Mouse (Mus musculus): ENCODE results near the gene Gja5. TPM values are rescaled to one million over a fixed set of nuclear protein-coding genes. Genes with fewer than 3 reads are reported as not detected.
"Not testable (repeated sequence)": the region's sequence is repeated elsewhere in the genome, so short reads cannot be mapped to it uniquely, and the experiment has no call there.

Gja5 gene
- polyA plus RNA-seq, 1 experiment from 2014 or later = 27.7 TPM

DNA sequence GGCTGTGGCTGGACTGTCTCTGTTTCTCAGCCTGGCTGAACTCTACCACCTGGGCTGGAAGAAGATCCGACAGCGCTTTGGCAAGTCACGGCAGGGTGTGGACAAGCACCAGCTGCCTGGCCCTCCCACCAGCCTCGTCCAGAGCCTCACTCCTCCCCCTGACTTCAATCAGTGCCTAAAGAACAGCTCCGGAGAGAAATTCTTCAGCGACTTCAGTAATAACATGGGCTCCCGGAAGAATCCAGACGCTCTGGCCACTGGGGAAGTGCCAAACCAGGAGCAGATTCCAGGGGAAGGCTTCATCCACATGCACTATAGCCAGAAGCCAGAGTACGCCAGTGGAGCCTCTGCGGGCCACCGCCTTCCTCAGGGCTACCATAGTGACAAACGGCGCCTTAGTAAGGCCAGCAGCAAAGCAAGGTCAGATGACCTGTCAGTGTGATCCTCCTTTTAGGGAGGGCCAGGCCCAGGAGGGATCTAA lies 146.8 kb downstream of the Gja5 start:
- Histone ChIP-seq H3K27me3 (no peaks in the 10 kb centered on the region), H3K27ac (no peak overlapping the region), H3K4me2 (replicated peaks) (0 out of 2 replicates have a peak overlapping the region, but pooled peaks have one; percentile 31), H3K36me3 (no peaks in the 10 kb centered on the region), H3K4me3 (no peak overlapping the region), H3K9me3 (no peaks in the 10 kb centered on the region), H3K9ac (no peak overlapping the region), H3K4me1 (peaks cover 26% of the 10 kb centered on the region)
- WGBS = 24% methylated on average over 13 of the region's 13 CpGs
- 0 out of 2 replicates have a peak, but pooled peaks have one; percentile 19 for ATAC-seq (ENCODE audit: low FRiP score, low read depth)

DNA sequence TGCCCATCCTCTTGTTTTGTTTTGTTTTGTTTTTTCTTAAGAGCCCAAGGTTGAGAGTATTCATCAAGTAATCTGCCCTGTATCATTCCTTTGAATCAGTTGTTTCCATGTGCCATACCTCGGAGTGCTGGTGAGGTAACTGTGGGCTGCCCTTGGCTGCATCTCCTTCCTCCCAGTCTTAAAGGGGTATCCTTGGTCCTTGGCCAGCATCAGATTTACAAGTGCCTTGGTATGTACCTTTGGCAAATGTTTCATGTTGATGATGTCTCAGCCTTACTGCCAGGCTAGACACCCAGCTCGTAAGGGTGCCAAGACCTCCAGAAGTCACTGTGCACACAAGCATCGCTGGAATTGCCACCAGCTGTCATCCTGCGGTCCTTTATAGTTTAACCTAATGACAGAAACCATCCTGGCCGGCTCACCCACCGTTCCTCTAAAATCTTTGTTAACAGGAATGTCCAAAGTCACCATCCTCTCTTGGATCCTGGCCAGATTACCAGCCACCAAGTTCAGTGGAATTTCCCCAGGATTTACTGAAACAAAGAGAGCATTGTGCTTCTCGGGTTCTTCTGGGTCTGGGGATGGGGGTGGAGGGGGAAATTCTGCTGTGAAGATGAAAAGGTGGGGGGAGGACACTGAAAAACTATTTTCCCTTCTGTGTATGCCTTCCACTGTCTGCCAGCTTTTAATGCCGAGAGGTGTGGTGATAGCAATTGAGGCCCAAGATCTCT lies 147.7 kb downstream of the Gja5 start:
- 0 out of 2 replicates have a peak overlapping the region, but pooled peaks have one; percentile 7 for H3K4me2 ChIP-seq (replicated peaks)
- no peaks in the 10 kb centered on the region for H3K27me3 ChIP-seq
- no peaks in the 10 kb centered on the region for H3K9me3 ChIP-seq
- H3K27ac ChIP-seq = no peak overlapping the region
- no peaks in the 10 kb centered on the region for H3K36me3 ChIP-seq
- H3K4me3 ChIP-seq = no peak overlapping the region
- 52% methylated on average over 8 of the region's 8 CpGs for WGBS
- ATAC-seq (ENCODE audit: low FRiP score, low read depth) = no peak; the same call in 1 of the 2 replicates
- H3K4me1 ChIP-seq = peaks cover 26% of the 10 kb centered on the region
- no peak overlapping the region for H3K9ac ChIP-seq

DNA sequence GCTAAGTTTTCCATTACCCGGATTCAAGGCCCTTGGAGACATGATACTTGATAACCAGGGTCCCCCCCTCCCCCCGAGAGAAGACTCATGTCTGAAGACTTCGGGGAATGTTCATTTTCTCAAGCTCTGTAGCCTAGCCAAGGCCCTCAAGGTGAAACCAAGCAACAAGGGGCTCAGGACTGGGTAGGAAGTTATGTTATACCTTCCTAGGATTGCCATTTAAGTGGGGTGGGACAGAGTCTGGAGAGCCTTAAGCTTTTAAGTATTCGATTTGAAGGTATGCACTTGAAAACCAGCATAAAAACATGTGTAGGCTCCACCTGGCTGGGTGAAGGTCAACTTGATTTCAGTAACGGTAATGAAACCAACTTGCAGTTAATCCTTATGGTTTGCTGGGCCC lies 154.2 kb downstream of the Gja5 start:
- Histone ChIP-seq H3K9me3 (no peaks in the 10 kb centered on the region), H3K27ac (no peak overlapping the region), H3K9ac (no peak overlapping the region), H3K36me3 (no peaks in the 10 kb centered on the region), H3K27me3 (no peaks in the 10 kb centered on the region; the same call in 1 of the 2 replicates), H3K4me1 (peaks cover 8% of the 10 kb centered on the region; the same call in 1 of the 2 replicates), H3K4me2 (replicated peaks) (no peak overlapping the region), H3K4me3 (no peak overlapping the region)
- no peak for ATAC-seq (ENCODE audit: low FRiP score, low read depth)
- WGBS = 78% methylated on average over 5 of the region's 5 CpGs

DNA sequence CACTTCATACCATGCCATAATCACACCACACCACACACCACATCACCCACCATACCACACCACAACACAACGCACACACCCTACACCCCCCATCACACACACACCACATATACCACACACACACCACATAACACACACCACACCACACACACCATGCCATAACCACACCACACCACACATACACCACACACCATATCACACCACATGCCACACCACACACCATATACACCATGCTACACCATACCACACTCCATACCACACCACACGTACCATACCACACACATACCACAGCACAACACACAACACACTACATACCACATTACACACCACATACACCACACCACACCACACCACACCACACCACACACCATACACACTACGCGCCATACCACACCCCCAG lies 155.6 kb downstream of the Gja5 start:
- WGBS = 95% methylated on average over 4 of the region's 4 CpGs
- peaks cover 8% of the 10 kb centered on the region; the same call in 1 of the 2 replicates for H3K4me1 ChIP-seq
- no peaks in the 10 kb centered on the region for H3K36me3 ChIP-seq
- H3K4me3 ChIP-seq = no peak overlapping the region
- H3K4me2 ChIP-seq (replicated peaks) = no peak overlapping the region
- H3K9me3 ChIP-seq = no peaks in the 10 kb centered on the region
- 0 out of 2 replicates have a peak, but pooled peaks have one; percentile 24 for ATAC-seq (ENCODE audit: low FRiP score, low read depth)
- no peak overlapping the region for H3K27ac ChIP-seq
- H3K9ac ChIP-seq = no peak overlapping the region
- H3K27me3 ChIP-seq = no peaks in the 10 kb centered on the region; the same call in 1 of the 2 replicates

DNA sequence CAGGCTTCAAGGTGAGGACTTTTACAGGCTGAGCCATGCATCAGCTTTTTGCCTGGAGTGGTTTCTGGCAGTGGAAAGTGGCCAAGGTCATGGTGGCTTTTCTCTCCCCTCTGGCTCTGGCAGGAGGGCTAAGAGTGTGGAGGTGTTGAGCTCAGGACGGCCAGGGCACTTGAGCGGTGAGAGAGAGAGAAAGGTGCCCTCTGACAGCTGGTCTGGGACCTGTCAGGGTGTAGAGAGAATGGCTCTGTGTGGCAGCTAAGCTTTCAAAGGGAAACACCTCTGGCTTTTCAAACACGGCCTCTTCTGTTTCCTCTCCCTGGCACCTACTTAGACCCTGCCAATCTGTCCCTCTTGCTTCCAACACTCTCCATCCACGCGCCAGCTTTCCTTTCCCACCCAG lies 158.3 kb downstream of the Gja5 start:
- H3K4me2 ChIP-seq (replicated peaks) = no peak overlapping the region
- no peaks in the 10 kb centered on the region; the same call in 1 of the 2 replicates for H3K27me3 ChIP-seq
- ATAC-seq (ENCODE audit: low FRiP score, low read depth) = 0 out of 2 replicates have a peak, but pooled peaks have one; percentile 15
- no peaks in the 10 kb centered on the region for H3K9me3 ChIP-seq
- no peak overlapping the region for H3K4me3 ChIP-seq
- no peak overlapping the region for H3K9ac ChIP-seq
- 39% methylated on average over 5 of the region's 5 CpGs for WGBS
- H3K36me3 ChIP-seq = no peaks in the 10 kb centered on the region
- H3K4me1 ChIP-seq = peaks cover 8% of the 10 kb centered on the region; the same call in 1 of the 2 replicates
- no peak overlapping the region for H3K27ac ChIP-seq

DNA sequence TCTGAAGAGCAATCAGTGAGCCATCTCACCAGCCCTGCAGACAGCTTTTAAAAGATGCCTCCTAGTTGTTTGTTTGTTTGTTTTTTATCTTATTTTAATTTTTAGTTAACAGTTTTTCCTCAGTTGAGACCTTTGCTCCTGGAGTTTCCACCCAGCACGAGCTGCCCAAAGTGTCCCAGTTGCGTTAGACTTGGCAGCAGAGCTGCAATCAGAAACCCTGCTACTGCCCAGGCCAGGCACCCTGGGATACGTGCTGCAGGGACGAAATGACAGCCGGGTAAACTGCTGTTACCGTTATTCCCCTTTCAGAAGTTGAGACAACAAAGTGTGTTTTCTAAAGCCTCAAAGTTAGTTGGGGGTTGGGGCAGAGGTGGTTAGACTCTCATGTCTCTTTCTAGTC lies 159.6 kb downstream of the Gja5 start:
- WGBS = 46% methylated on average over 6 of the region's 6 CpGs
- no peaks in the 10 kb centered on the region for H3K27me3 ChIP-seq
- no peak for ATAC-seq (ENCODE audit: low FRiP score, low read depth)
- no peak overlapping the region for H3K4me2 ChIP-seq (replicated peaks)
- peaks cover 8% of the 10 kb centered on the region; the same call in 1 of the 2 replicates for H3K4me1 ChIP-seq
- no peak overlapping the region for H3K9ac ChIP-seq
- no peak overlapping the region for H3K27ac ChIP-seq
- H3K4me3 ChIP-seq = no peak overlapping the region
- no peaks in the 10 kb centered on the region for H3K36me3 ChIP-seq
- H3K9me3 ChIP-seq = no peaks in the 10 kb centered on the region

DNA sequence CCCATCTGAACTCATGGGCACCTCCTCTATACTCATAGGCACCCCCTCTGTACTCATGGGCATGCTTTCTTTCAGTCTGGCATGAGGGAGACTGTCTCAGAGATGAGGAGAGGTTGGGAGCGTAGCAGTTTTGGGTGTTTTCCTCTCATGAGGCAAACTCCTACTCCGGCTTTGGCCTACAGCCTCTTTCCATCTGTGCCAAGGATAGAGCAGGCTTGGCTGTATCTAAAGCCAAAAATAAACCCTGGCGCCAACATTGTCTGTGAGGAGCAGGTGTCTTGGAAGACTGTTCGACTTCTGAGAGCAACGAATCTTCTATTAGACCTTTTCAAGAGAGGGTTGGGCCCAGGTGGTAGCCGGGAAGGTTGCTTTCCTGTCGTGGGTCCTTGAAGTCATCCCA lies 165.1 kb downstream of the Gja5 start:
- not testable (repeated sequence) for H3K27me3 ChIP-seq; ATAC-seq (ENCODE audit: low FRiP score, low read depth); H3K9ac ChIP-seq; H3K4me1 ChIP-seq; H3K4me2 ChIP-seq (replicated peaks); H3K27ac ChIP-seq; H3K9me3 ChIP-seq; H3K4me3 ChIP-seq; H3K36me3 ChIP-seq
- 93% methylated on average over 7 of the region's 7 CpGs for WGBS

DNA sequence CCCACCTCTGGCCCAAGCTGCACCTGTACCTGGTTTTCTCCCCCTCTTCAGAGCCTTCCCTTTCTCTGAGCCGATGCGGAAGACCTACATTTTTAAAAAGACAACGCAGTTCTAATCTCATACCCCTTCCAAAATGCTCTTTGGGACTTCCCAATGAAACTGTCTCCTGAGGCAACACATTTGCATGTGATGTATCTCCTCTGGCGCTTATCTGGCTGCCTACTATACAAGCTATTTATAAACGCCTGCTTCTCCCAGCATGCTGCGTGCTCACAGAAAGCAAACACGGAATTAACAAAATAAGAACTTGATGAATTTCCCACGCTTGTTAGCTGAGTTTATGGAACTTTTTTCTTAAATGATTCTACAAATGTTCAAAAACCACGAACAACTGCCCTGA lies 167.4 kb downstream of the Gja5 start:
- H3K9ac ChIP-seq; H3K4me3 ChIP-seq; H3K4me1 ChIP-seq; ATAC-seq (ENCODE audit: low FRiP score, low read depth); H3K36me3 ChIP-seq; H3K27ac ChIP-seq; H3K9me3 ChIP-seq; H3K4me2 ChIP-seq (replicated peaks); H3K27me3 ChIP-seq: not testable (repeated sequence)
- WGBS = 78% methylated on average over 9 of the region's 9 CpGs

DNA sequence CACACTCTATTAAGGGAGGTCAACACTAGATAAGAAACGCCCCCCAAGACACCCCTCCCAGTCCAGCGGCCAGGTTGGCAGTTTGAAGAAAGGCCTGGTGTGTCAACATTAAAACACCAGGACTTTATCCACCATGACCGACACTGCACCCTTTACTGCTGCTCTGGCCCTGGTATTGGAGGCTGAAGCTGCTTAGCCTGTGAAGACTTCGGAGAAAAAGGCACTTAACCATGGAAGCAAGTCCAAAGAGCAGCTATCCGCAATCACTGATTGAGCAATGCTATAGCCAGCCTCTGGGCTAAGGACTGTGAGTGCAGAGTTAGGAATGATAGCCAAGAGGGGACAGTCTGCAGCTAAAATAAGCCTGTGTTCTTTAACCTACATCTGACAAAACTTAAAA lies 167.9 kb downstream of the Gja5 start:
- not testable (repeated sequence) for H3K9me3 ChIP-seq; H3K4me3 ChIP-seq; H3K27ac ChIP-seq; H3K4me2 ChIP-seq (replicated peaks); H3K4me1 ChIP-seq; H3K27me3 ChIP-seq; H3K9ac ChIP-seq; ATAC-seq (ENCODE audit: low FRiP score, low read depth); H3K36me3 ChIP-seq
- WGBS = 69% methylated on average over 5 of the region's 5 CpGs

DNA sequence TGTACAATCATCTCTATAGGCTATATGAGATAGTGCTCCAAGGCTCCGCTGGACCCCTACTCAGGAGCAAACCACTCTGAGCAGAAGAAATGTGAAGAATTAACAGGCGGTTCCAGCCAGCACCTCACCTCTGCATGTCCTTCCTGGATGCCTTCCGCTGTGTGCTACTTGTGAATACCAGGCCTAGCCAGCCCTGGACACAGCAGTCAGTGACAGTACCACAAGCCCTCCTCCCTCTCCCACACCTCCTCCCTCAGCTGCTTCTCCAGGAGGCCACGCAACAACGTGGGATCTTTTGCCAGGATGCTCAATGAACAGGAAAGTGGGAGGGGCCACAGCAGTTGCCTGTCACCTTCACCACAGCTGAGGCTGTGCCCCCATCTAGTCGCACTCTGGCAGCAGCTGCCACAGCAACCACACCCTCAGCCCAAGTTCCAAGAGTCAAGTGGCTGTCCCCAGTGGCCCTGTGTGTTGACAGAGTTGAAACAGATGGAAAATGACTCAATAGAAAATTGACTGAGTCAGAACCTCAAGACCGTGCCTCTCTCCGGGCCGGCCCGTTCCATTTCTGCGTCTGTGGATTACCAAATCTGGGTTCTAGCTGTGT lies 171.4 kb downstream of the Gja5 start:
- peak; percentile 64 for ATAC-seq (ENCODE audit: low FRiP score, low read depth)
- H3K9ac ChIP-seq; H3K36me3 ChIP-seq; H3K9me3 ChIP-seq; H3K4me1 ChIP-seq; H3K27me3 ChIP-seq; H3K4me3 ChIP-seq; H3K4me2 ChIP-seq (replicated peaks); H3K27ac ChIP-seq: not testable (repeated sequence)
- WGBS = 32% methylated on average over 2 of the region's 11 CpGs

DNA sequence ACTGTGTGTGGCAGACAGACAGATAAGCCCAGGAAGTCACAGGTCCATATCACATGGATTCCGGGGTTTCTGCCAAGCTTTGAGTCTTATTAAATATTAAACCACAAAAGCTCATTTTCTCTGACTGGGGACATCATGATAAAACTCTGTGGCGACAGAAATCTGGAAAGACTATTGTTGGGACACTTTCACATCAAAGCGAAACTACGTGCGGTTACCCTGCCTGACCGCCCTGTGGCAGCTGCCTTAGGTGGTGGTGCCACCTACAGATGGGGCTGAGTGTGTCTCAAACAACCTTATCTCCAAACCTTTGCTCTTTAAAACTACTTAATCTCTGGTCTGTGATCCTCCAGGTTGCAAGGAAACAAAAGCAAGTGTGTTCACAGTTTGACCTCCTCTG lies 171.9 kb downstream of the Gja5 start:
- Histone ChIP-seq H3K27me3 (no peaks in the 10 kb centered on the region), H3K9ac (no peak overlapping the region), H3K4me1 (peaks cover 3% of the 10 kb centered on the region; the same call in 1 of the 2 replicates), H3K9me3 (no peaks in the 10 kb centered on the region), H3K4me3 (no peak overlapping the region), H3K36me3 (no peaks in the 10 kb centered on the region), H3K27ac (no peak overlapping the region), H3K4me2 (replicated peaks) (no peak overlapping the region)
- WGBS = 56% methylated on average over 6 of the region's 6 CpGs
- ATAC-seq (ENCODE audit: low FRiP score, low read depth) = no peak

DNA sequence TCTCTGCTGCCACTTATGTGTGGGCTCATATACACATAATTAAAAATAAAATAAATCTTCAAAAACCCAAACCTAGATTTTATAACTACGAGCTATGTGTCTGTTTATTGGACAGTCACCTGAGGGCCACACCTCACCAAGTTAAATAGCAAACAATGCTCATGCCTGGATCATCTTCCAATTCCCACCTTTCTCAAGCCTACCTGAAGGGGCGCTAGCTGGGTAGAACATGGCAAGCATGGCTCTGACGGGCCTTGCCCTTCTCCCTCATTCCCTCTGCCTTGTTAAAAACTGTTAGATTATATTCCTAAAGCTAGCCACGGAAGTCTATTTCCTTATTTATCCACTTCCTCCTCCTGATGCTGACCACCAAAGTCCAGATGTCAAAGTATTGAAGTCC lies 173.9 kb downstream of the Gja5 start:
- no peak overlapping the region for H3K27ac ChIP-seq
- no peak for ATAC-seq (ENCODE audit: low FRiP score, low read depth)
- WGBS = 44% methylated on average over 4 of the region's 4 CpGs

More for the DNA sequence above, 173.9 kb downstream of the Gja5 start:
- Histone ChIP-seq H3K4me3 (no peak overlapping the region), H3K9me3 (no peaks in the 10 kb centered on the region), H3K36me3 (no peaks in the 10 kb centered on the region), H3K9ac (no peak overlapping the region), H3K4me1 (peaks cover 3% of the 10 kb centered on the region; the same call in 1 of the 2 replicates), H3K27me3 (no peaks in the 10 kb centered on the region), H3K4me2 (replicated peaks) (no peak overlapping the region)

Measured in limb, embryonic 13.5 days (tissue).